Mouse (Mus musculus) frontal cortex, adult 2 months (tissue): ENCODE measurements around the gene Atp6v1g1. TPM values are rescaled to one million over a fixed set of nuclear protein-coding genes. Genes with fewer than 3 reads are reported as not detected.

ENCODE experiments used
- DNase-seq, 2 experiments: peaks; one replicate each; pipeline ENCODE4 v3.0.0; 2022; ENCODE audit warnings: low spot score in 1 of 2; ENCODE audit errors: extremely low spot score in 1 of 2
- polyA plus RNA-seq: library from polyadenylated mRNA; depleted of rRNA; stranded (reverse); fragments of >200 nt; gene quantifications from 2 replicates; pipeline ENCODE4 v1.2.3, GENCODE M21; 2012; rRNA removed

Gene Atp6v1g1
- polyA plus RNA-seq, 1 experiment, result 138 TPM

- no peak for DNase-seq
These were observed 25.7 kb downstream of the Atp6v1g1 start for GRCm38 (mm10) chr4:63570208-63570781.

GRCm38 (mm10) chr4:63572621-63573020 is 28.0 kb downstream of the Atp6v1g1 start:
- no peak for DNase-seq

- no peak for DNase-seq
These were observed 35.1 kb downstream of the Atp6v1g1 start for GRCm38 (mm10) chr4:63579649-63580048.

GRCm38 (mm10) chr4:63580078-63580477 is 35.5 kb downstream of the Atp6v1g1 start:
- no peak for DNase-seq

- no peak for DNase-seq
These were observed 38.0 kb downstream of the Atp6v1g1 start for GRCm38 (mm10) chr4:63582580-63582979.

- no peak for DNase-seq
These were observed 40.6 kb downstream of the Atp6v1g1 start for GRCm38 (mm10) chr4:63585216-63585615.

- no peak for DNase-seq
These were observed 41.7 kb downstream of the Atp6v1g1 start for GRCm38 (mm10) chr4:63586240-63586639.

GRCm38 (mm10) chr4:63589987-63590386 is 45.4 kb downstream of the Atp6v1g1 start:
- DNase-seq, result no peak

- DNase-seq, result no peak
These were observed 46.0 kb downstream of the Atp6v1g1 start for GRCm38 (mm10) chr4:63590538-63590937.

- no peak for DNase-seq
These were observed 50.0 kb downstream of the Atp6v1g1 start for GRCm38 (mm10) chr4:63594459-63595110.

- DNase-seq, result no peak
These were observed 50.7 kb downstream of the Atp6v1g1 start for GRCm38 (mm10) chr4:63595259-63595658.

- no peak for DNase-seq
These were observed 51.4 kb downstream of the Atp6v1g1 start for GRCm38 (mm10) chr4:63596010-63596409.

Other genes starting within 250 kb of the Atp6v1g1 start
- 0.12 TPM in 1 of 2 replicates, not detected in the other for gene Orm1, start 200.2 kb upstream of the Atp6v1g1 start, polyA plus RNA-seq
- not detected in 2 replicates for gene Orm3, start 188.6 kb upstream of the Atp6v1g1 start, polyA plus RNA-seq
- 0.15 TPM in 1 of 2 replicates, not detected in the other for gene Orm2, start 182.3 kb upstream of the Atp6v1g1 start, polyA plus RNA-seq
- gene Akna, start 141.4 kb upstream of the Atp6v1g1 start, polyA plus RNA-seq, result 2.7 and 3.1 TPM in 2 replicates
- 38.7 and 44.1 TPM in 2 replicates for gene Whrn, start 48.8 kb upstream of the Atp6v1g1 start, polyA plus RNA-seq
- 10.3 and 11.6 TPM in 2 replicates for gene Tmem268, start 14.0 kb downstream of the Atp6v1g1 start, polyA plus RNA-seq
- not detected in 2 replicates for gene Gm11213, start 60.5 kb downstream of the Atp6v1g1 start, polyA plus RNA-seq
- not detected in 2 replicates for gene Tex48, start 77.7 kb downstream of the Atp6v1g1 start, polyA plus RNA-seq
- not detected in 2 replicates for gene Gm11214, start 118.6 kb downstream of the Atp6v1g1 start, polyA plus RNA-seq
- 0.02 TPM in 1 of 2 replicates, not detected in the other for gene Tnfsf15, start 200.3 kb downstream of the Atp6v1g1 start, polyA plus RNA-seq